Mouse (Mus musculus) kidney, adult 2 months (tissue): ENCODE data around the gene Vmo1.

Experiments used
- CTCF ChIP-seq: fragments of 200-500 bp; conservative IDR thresholded peaks from 2 replicates; pipeline ENCODE4 v1.5.1; 2011; ENCODE audit warnings: low read depth, mild to moderate bottlenecking, control low read depth, low read length, moderate library complexity, mixed read lengths; ENCODE audit not compliant: insufficient read depth, insufficient read length
- POLR2A ChIP-seq: fragments of 200-500 bp; IDR thresholded peaks from one replicate; pipeline ENCODE4 v1.6.1; 2011; ENCODE audit warnings: low read depth, low read length, control low read depth

DNA sequence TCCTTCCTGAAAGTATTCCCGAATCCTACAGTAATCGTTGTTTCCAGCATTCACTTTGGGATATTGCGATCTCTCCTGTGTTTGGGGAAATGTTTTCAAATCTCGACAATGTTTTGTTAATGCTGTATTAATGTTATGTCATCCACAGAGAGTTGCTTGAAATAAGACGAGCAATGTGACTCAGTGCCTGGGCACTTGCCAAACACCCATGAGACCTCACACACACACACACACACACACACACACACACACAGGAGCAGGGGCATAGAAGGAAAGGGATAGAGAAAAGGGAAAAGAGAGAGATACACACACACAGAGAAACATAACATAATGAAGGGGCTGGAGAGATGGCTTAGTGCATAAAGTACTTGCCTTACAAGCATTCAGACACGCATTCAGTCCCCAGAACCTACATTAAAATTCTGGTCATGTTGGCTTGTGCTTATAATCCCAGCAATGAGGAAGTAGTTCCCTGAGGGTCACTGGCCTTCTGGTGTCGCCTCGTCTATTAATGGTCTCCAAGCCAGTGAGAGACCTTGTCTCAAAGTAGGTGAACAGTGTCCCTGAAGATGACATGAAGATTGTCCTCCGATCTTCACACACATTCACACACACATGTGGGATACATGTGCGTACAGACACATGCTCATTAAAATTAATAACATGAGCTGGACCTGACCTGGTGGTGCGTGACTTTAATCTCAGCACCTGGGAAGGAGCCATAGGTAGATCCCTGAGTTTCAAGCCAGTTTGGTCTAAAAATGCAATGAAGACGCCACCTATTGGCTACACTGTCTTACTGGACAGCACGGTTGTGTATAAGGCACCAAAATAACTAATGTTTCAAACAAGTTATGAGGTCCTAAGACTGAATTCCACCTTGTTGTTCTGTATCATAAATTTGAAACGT is 14.6 kb downstream of the Vmo1 start:
- no peak for TF ChIP-seq POLR2A
- peak; percentile 30 for TF ChIP-seq CTCF
